Mouse (Mus musculus) limb, embryonic 11.5 days (tissue): ENCODE measurements around the gene Egln2. TPM values are rescaled to one million over a fixed set of nuclear protein-coding genes. Genes with fewer than 3 reads are reported as not detected.

Source experiments
- ATAC-seq: fragments of 200-750 bp; cut with Nextera tagmentation; 2 replicates; pipeline ENCODE4 v1.8.0; 2017; ENCODE audit warnings: low read depth; ENCODE audit not compliant: insufficient number of reproducible peaks, low FRiP score, low TSS enrichment
- DNase-seq: peaks from one replicate; pipeline ENCODE4 v3.0.0-alpha.2; 2015; ENCODE audit warnings: low spot score
- H3K27ac ChIP-seq: fragments of 300-500 bp; sonication (generic); replicated peaks from 2 replicates; pipeline ENCODE4 v1.5.1; 2014; ENCODE audit warnings: low read depth, mild to moderate bottlenecking, low read length
- H3K27me3 ChIP-seq: fragments of 300-500 bp; sonication (generic); 2 replicates; pipeline ENCODE4 v1.6.1; 2014; ENCODE audit warnings: mild to moderate bottlenecking, low read length, mixed read lengths; ENCODE audit not compliant: control insufficient read depth, insufficient read depth
- H3K36me3 ChIP-seq: fragments of 300-500 bp; sonication (generic); 2 replicates; pipeline ENCODE4 v1.6.1; 2014; ENCODE audit warnings: mild to moderate bottlenecking, low read length, moderate library complexity, mixed read lengths; ENCODE audit not compliant: control insufficient read depth, insufficient read depth
- H3K4me1 ChIP-seq: fragments of 300-500 bp; sonication (generic); 2 replicates; pipeline ENCODE4 v1.6.1; 2014; ENCODE audit warnings: low read length, mixed read lengths; ENCODE audit not compliant: control insufficient read depth, insufficient read depth
- H3K4me2 ChIP-seq: fragments of 300-500 bp; sonication (generic); 2 replicates; pipeline ENCODE4 v1.6.1; 2014; ENCODE audit warnings: low read depth, mild to moderate bottlenecking, moderate library complexity; ENCODE audit not compliant: severe bottlenecking
- H3K4me3 ChIP-seq: fragments of 300-500 bp; sonication (generic); 2 replicates; pipeline ENCODE4 v1.5.1; 2014; ENCODE audit warnings: low read depth, low read length
- H3K9ac ChIP-seq: fragments of 300-500 bp; sonication (generic); 2 replicates; pipeline ENCODE4 v1.6.1; 2014; ENCODE audit warnings: mild to moderate bottlenecking, low read length
- H3K9me3 ChIP-seq: fragments of 300-500 bp; sonication (generic); 2 replicates; pipeline ENCODE4 v1.6.1; 2016; ENCODE audit warnings: low read length; ENCODE audit not compliant: control insufficient read depth
- WGBS: fragments of 180-500 bp; shearing (Covaris S2); extraction: QIAGEN DNeasy Blood & Tissue Kit; methylation state at CpG from one replicate; pipeline ENCODE4 v1.1.7; 2014; 5-methylcytosine and 5-hydroxymethylcytosine counted together
- polyA plus RNA-seq: library from polyadenylated mRNA; unstranded; fragments of >200 nt; fragmentation: Nextera tagmentation; extraction: Ambion mirVana; gene quantifications from 2 replicates; pipeline ENCODE4 v1.2.1, GENCODE M21; 2014

Gene Egln2
- polyA plus RNA-seq, 1 experiment from 2014 or later: 52.3 TPM

GRCm38 (mm10) chr7:27133156-27133555, 33.4 kb downstream of the Egln2 start:
- ATAC-seq (no peak), DNase-seq (no peak)
- no peak overlapping the region for H3K9ac ChIP-seq
- no peak overlapping the region for H3K4me3 ChIP-seq
- 74% methylated on average over 12 of the region's 12 CpGs for WGBS
- no peaks in the 10 kb centered on the region for H3K4me1 ChIP-seq
- no peak overlapping the region for H3K4me2 ChIP-seq
- H3K9me3 ChIP-seq: no peaks in the 10 kb centered on the region; the same call in 1 of the 2 replicates
- no peaks in the 10 kb centered on the region for H3K27me3 ChIP-seq
- no peak overlapping the region for H3K27ac ChIP-seq
- no peaks in the 10 kb centered on the region for H3K36me3 ChIP-seq

- Histone ChIP-seq H3K27me3 (no peaks in the 10 kb centered on the region), H3K4me3 (no peak overlapping the region), H3K4me2 (no peak overlapping the region), H3K36me3 (no peaks in the 10 kb centered on the region), H3K27ac (no peak overlapping the region), H3K9ac (no peak overlapping the region), H3K4me1 (no peaks in the 10 kb centered on the region), H3K9me3 (no peaks in the 10 kb centered on the region; the same call in 1 of the 2 replicates)
- ATAC-seq (no peak), DNase-seq (peak; percentile 73)
- 11% methylated on average over 10 of the region's 10 CpGs for WGBS
Measured at GRCm38 (mm10) chr7:27132588-27132987, 34.0 kb downstream of the Egln2 start.

DNA sequence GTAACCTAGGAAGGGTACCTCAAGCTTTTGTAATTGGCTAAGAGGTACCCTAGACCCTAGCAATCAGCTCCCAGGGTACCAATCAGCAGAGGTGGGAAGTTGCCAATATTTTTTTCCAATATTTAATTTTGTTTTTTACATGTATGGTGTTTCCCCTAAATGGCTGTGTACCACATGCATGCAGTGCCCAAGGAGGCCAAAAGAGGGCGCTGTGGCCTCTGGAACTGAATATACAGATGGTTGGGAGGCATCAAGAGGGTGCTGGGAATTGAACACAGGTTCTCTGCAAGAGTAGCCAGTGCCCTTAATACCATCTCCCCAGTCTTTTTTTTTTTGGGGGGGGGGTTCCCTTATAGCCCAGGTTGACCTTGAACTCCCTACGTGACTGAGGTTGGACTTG, 35.2 kb downstream of the Egln2 start:
- no peaks in the 10 kb centered on the region for H3K36me3 ChIP-seq
- ATAC-seq: no peak
- H3K9me3 ChIP-seq: no peaks in the 10 kb centered on the region; the same call in 1 of the 2 replicates
- 74% methylated on average over 2 of the region's 2 CpGs for whole genome bisulfite sequencing
- no peak overlapping the region for H3K4me2 ChIP-seq
- no peak overlapping the region for H3K4me3 ChIP-seq
- H3K27me3 ChIP-seq: no peaks in the 10 kb centered on the region
- H3K27ac ChIP-seq: no peak overlapping the region
- no peak overlapping the region for H3K9ac ChIP-seq
- H3K4me1 ChIP-seq: no peaks in the 10 kb centered on the region
- no peak for DNase-seq

GRCm38 (mm10) chr7:27130521-27131370, 35.9 kb downstream of the Egln2 start:
- DNase-seq (no peak), ATAC-seq (no peak)
- Histone ChIP-seq H3K4me2 (no peak overlapping the region), H3K4me3 (no peak overlapping the region), H3K4me1 (no peaks in the 10 kb centered on the region), H3K9ac (no peak overlapping the region), H3K36me3 (no peaks in the 10 kb centered on the region), H3K9me3 (no peaks in the 10 kb centered on the region; the same call in 1 of the 2 replicates), H3K27me3 (no peaks in the 10 kb centered on the region), H3K27ac (no peak overlapping the region)
- WGBS: 90% methylated on average over 22 of the region's 22 CpGs

GRCm38 (mm10) chr7:27129811-27130210, 36.8 kb downstream of the Egln2 start:
- Histone ChIP-seq H3K9ac (no peak overlapping the region), H3K36me3 (no peaks in the 10 kb centered on the region), H3K27ac (no peak overlapping the region), H3K4me1 (no peaks in the 10 kb centered on the region), H3K9me3 (no peaks in the 10 kb centered on the region; the same call in 1 of the 2 replicates), H3K4me3 (no peak overlapping the region), H3K4me2 (no peak overlapping the region), H3K27me3 (no peaks in the 10 kb centered on the region)
- 90% methylated on average over 12 of the region's 12 CpGs for WGBS
- ATAC-seq: no peak
- DNase-seq: no peak

- Histone ChIP-seq H3K27me3 (no peaks in the 10 kb centered on the region), H3K36me3 (no peaks in the 10 kb centered on the region), H3K4me1 (no peaks in the 10 kb centered on the region), H3K9ac (no peak overlapping the region), H3K27ac (no peak overlapping the region), H3K4me2 (no peak overlapping the region), H3K9me3 (no peaks in the 10 kb centered on the region; the same call in 1 of the 2 replicates), H3K4me3 (no peak overlapping the region)
- no peak for ATAC-seq
- WGBS: 87% methylated on average over 13 of the region's 13 CpGs
- no peak for DNase-seq
Measured at GRCm38 (mm10) chr7:27128946-27129345, 37.7 kb downstream of the Egln2 start.

- Histone ChIP-seq H3K27ac (no peak overlapping the region), H3K4me2 (no peak overlapping the region), H3K36me3 (no peaks in the 10 kb centered on the region), H3K4me3 (no peak overlapping the region), H3K9ac (no peak overlapping the region), H3K4me1 (no peaks in the 10 kb centered on the region), H3K9me3 (no peaks in the 10 kb centered on the region; the same call in 1 of the 2 replicates), H3K27me3 (no peaks in the 10 kb centered on the region)
- DNase-seq (peak; percentile 48), ATAC-seq (no peak)
- WGBS: 54% methylated on average over 3 of the region's 3 CpGs
Measured at GRCm38 (mm10) chr7:27128162-27128561, 38.4 kb downstream of the Egln2 start.

GRCm38 (mm10) chr7:27124969-27125368, 41.6 kb downstream of the Egln2 start:
- H3K27me3 ChIP-seq: no peaks in the 10 kb centered on the region
- H3K4me1 ChIP-seq: no peaks in the 10 kb centered on the region
- no peak for ATAC-seq
- no peak overlapping the region for H3K4me3 ChIP-seq
- WGBS: 85% methylated on average over 4 of the region's 4 CpGs
- H3K9me3 ChIP-seq: no peaks in the 10 kb centered on the region
- no peak overlapping the region for H3K9ac ChIP-seq
- H3K27ac ChIP-seq: no peak overlapping the region
- DNase-seq: no peak
- H3K4me2 ChIP-seq: no peak overlapping the region
- no peaks in the 10 kb centered on the region for H3K36me3 ChIP-seq
